Mouse (Mus musculus) limb, embryonic 14.5 days (tissue): ENCODE data around the gene Ly6g6c. TPM values are rescaled to one million over a fixed set of nuclear protein-coding genes. Genes with fewer than 3 reads are reported as not detected.

Experiments used
- ATAC-seq: fragments of 200-750 bp; cut with Nextera tagmentation; 2 replicates; pipeline ENCODE4 v1.8.0; 2017; ENCODE audit warnings: low read depth, moderate number of reproducible peaks, moderate TSS enrichment; ENCODE audit not compliant: low FRiP score
- DNase-seq: peaks from one replicate; pipeline ENCODE4 v3.0.0-alpha.2; 2015; ENCODE audit warnings: low spot score
- H3K27ac ChIP-seq: fragments of 300-500 bp; sonication (generic); replicated peaks from 2 replicates; pipeline ENCODE4 v1.5.1; 2014; ENCODE audit warnings: low read depth, mild to moderate bottlenecking, low read length, moderate library complexity, mixed read lengths
- H3K27me3 ChIP-seq: fragments of 300-500 bp; sonication (generic); 2 replicates; pipeline ENCODE4 v1.6.1; 2014; ENCODE audit warnings: low read length, mixed read lengths; ENCODE audit not compliant: control insufficient read depth, insufficient read depth
- H3K36me3 ChIP-seq: fragments of 300-500 bp; sonication (generic); 2 replicates; pipeline ENCODE4 v1.6.1; 2014; ENCODE audit warnings: mild to moderate bottlenecking, low read length, moderate library complexity, mixed read lengths; ENCODE audit not compliant: control insufficient read depth, insufficient read depth
- H3K4me1 ChIP-seq: fragments of 300-500 bp; sonication (generic); 2 replicates; pipeline ENCODE4 v1.6.1; 2014; ENCODE audit warnings: antibody characterized with exemption, low read length, mixed read lengths; ENCODE audit not compliant: control insufficient read depth, insufficient read depth
- H3K4me2 ChIP-seq: fragments of 300-500 bp; sonication (generic); replicated peaks from 2 replicates; pipeline ENCODE4 v1.6.1; 2014; ENCODE audit warnings: low read depth, mild to moderate bottlenecking, low read length, moderate library complexity; ENCODE audit not compliant: severe bottlenecking
- H3K4me3 ChIP-seq: fragments of 300-500 bp; sonication (generic); replicated peaks from 2 replicates; pipeline ENCODE4 v1.5.1; 2014; ENCODE audit warnings: low read length
- H3K9ac ChIP-seq: fragments of 300-500 bp; sonication (generic); 2 replicates; pipeline ENCODE4 v1.6.1; 2014; ENCODE audit warnings: mild to moderate bottlenecking, low read depth, low read length, moderate library complexity; ENCODE audit not compliant: severe bottlenecking
- H3K9me3 ChIP-seq: fragments of 300-500 bp; sonication (generic); 2 replicates; pipeline ENCODE4 v1.6.1; 2016; ENCODE audit warnings: low read length; ENCODE audit not compliant: control insufficient read depth
- POLR2A ChIP-seq: fragments of 200-500 bp; IDR thresholded peaks from 2 replicates; pipeline ENCODE4 v1.8.0; 2012; ENCODE audit warnings: inconsistent platforms, mild to moderate bottlenecking, moderate library complexity, borderline replicate concordance; ENCODE audit not compliant: insufficient read depth, insufficient read length; ENCODE audit errors: extremely low read depth
- WGBS: fragments of 180-500 bp; shearing (Covaris S2); extraction: QIAGEN DNeasy Blood & Tissue Kit; methylation state at CpG from one replicate; pipeline ENCODE4 v1.1.7; 2014; 5-methylcytosine and 5-hydroxymethylcytosine counted together
- polyA plus RNA-seq, 2 experiments: library from polyadenylated mRNA; depleted of rRNA in 1 of 2; stranded (reverse) in 1 of 2; unstranded in 1 of 2; fragments of >200 nt; fragmentation: Nextera tagmentation in 1 of 2; extraction: Ambion mirVana in 1 of 2; gene quantifications; 2 replicates each; pipeline versions ENCODE4 v1.2.1 to v1.2.3; 2012 to 2014

The Ly6g6c gene
- polyA plus RNA-seq, 2 experiments, result 5.5 to 22.3 TPM

DNA sequence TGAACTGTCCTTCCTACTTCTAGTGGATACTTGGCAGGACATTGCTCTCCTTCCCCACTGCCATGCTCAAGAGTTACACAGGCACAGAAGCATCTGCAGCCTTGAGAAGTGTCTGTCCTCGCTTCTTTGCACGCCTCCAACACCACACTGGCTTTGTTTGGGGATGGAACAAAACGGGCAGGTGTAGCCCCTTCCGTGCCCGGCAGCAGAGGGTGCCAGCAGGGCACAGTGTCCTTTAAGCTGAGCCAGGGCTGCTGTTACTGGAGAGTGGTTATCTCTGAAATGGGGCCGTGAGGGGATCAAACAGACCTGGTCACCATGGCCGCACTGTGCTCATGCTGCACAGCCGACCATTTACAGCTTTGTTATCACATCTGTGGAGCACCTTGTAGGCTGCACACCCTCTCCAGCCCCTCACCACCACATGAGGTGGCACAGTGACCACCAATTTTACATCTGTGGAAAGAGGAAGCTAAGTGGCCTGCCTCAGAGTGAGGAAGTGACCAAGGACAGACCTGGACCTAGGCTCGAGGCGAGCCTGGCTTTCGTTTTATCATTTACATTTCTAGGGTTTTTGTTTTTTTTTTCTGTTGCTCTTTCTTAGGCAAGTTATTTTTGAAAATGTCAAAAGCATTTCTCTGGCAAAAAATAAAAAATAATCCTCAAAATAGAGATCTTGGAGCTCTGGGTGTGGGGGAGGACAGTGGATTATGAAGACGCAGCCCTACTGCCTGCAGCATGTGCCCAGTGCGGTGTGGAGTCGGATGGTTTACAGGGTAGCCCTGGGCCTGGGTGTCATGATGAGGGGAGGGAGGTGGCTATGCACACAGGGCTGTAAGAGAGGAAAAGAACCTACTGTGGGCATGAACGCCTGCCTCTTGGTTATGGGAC, 29.5 kb downstream of the Ly6g6c start:
- TF ChIP-seq POLR2A, result no peak
- H3K4me2 ChIP-seq, result no peak overlapping the region
- no peak for ATAC-seq
- H3K9ac ChIP-seq, result no peak overlapping the region
- peaks cover 9% of the 10 kb centered on the region for H3K4me1 ChIP-seq
- no peak overlapping the region for H3K27ac ChIP-seq
- no peaks in the 10 kb centered on the region for H3K9me3 ChIP-seq
- no peaks in the 10 kb centered on the region for H3K27me3 ChIP-seq
- DNase-seq, result no peak
- H3K36me3 ChIP-seq, result peaks cover 86% of the 10 kb centered on the region
- WGBS, result 89% methylated on average over 15 of the region's 15 CpGs
- no peak overlapping the region for H3K4me3 ChIP-seq

DNA sequence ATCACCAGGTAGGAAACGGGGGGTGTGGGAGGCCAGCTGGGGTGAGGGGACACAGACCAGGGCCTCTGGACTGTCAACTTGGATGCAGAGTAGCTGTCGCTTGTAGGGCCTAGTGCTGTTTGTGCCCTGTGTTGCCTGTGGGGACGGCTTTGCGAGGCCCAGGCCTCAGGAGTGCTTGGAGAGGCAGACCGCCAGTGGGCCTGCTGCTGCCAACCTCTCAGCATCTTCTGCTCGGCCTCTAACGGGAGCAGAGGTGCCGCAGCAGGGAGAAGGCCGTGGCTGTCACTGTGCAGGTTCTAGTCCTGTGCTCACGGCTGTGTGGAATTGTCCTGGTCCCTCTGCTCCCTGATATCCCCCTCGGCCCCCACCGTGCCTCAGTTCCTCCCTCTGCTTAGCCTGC, 31.4 kb downstream of the Ly6g6c start:
- no peak for ATAC-seq
- Histone ChIP-seq H3K9me3 (no peaks in the 10 kb centered on the region), H3K9ac (no peak overlapping the region), H3K27ac (no peak overlapping the region), H3K27me3 (no peaks in the 10 kb centered on the region), H3K4me3 (no peak overlapping the region), H3K4me2 (no peak overlapping the region), H3K4me1 (no peaks in the 10 kb centered on the region), H3K36me3 (peaks cover 95% of the 10 kb centered on the region)
- no peak for DNase-seq
- no peak for TF ChIP-seq POLR2A
- WGBS, result 89% methylated on average over 12 of the region's 12 CpGs

DNA sequence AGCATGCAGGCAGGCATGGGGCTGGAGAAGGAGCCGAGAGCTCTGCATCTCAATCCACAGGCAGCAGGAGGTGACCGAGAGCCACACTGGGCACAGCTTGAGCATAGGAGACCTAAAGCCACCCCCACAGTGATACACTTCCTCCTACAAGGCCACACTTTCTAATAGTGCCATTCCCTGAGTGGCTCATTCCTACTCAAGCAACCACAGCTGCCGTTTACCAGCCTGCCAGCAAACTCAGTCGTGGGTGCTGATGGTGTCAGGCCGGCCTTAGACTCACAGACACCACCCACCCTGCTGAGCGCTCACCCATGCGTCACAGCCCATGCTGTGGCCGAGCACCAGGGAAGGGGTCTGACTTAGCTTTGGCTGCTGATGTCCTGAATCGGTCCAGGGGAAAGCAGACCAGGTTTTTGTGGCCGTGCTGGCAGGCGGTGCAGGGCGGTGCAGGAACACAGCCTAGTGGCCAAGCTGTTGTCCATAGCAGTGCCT, 32.0 kb downstream of the Ly6g6c start:
- Histone ChIP-seq H3K9me3 (no peaks in the 10 kb centered on the region), H3K36me3 (peaks cover 96% of the 10 kb centered on the region), H3K4me1 (no peaks in the 10 kb centered on the region), H3K4me2 (no peak overlapping the region), H3K9ac (no peak overlapping the region), H3K4me3 (no peak overlapping the region), H3K27me3 (no peaks in the 10 kb centered on the region), H3K27ac (no peak overlapping the region)
- no peak for TF ChIP-seq POLR2A
- ATAC-seq (no peak), DNase-seq (no peak)
- WGBS, result 88% methylated on average over 12 of the region's 12 CpGs

DNA sequence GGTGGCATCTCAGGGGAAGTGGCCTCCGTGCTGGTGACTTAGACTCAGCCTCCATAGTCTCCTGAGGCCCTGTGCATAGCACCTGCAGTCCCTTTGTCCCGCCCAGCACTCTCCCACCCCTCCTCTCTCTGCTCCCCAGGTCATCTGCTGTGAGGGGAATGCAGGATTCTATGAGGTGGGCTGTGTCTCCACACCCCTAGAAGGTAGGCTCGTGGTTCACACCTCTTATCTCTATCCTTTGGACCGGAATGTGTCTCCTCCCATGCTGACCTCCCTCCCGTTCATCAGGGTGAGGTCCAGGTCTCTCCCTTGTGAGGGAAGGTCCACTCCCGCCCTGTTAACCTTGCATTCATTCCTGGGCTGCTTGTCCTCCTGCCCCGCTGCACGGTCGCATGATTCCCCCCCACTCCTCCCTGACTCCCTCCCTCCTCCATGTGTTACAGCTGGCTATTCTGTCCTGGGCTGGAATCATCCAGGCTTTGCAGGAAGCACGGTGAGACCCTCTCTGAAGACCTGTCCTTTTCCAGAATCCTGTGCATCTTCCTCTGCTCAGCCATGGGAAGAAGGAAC, 35.1 kb downstream of the Ly6g6c start:
- Histone ChIP-seq H3K36me3 (peaks cover 84% of the 10 kb centered on the region), H3K4me3 (no peak overlapping the region), H3K27ac (no peak overlapping the region), H3K9ac (no peak overlapping the region), H3K4me1 (no peaks in the 10 kb centered on the region), H3K4me2 (no peak overlapping the region), H3K27me3 (no peaks in the 10 kb centered on the region), H3K9me3 (no peaks in the 10 kb centered on the region)
- no peak for TF ChIP-seq POLR2A
- DNase-seq (no peak), ATAC-seq (no peak)
- 77% methylated on average over 10 of the region's 10 CpGs for WGBS

DNA sequence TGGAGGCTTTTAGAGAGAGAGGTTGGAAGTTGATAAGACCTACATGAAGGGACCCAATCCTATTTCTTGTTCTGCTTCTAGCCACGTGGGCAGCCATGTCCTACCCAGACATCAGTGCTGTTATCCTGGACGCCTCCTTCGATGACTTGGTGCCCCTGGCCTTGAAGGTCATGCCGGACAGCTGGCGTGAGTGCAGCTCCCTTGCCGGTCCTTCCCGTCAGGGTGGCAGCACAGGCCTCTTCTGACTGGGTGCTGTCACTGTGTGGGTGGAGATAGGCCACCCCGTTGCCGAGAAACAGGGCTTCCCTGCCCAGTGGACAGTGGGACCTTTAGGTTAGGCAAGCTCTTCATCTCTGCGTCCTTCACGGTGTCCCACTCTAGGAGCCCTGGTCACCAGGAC, 36.0 kb downstream of the Ly6g6c start:
- 88% methylated on average over 11 of the region's 11 CpGs for WGBS
- H3K27ac ChIP-seq, result no peak overlapping the region
- H3K4me1 ChIP-seq, result 0 out of 2 replicates have a peak, but pooled peaks cover 2% of the 10 kb centered on the region
- no peak for ATAC-seq
- H3K27me3 ChIP-seq, result no peaks in the 10 kb centered on the region
- no peak overlapping the region for H3K4me3 ChIP-seq
- no peaks in the 10 kb centered on the region for H3K9me3 ChIP-seq
- H3K4me2 ChIP-seq, result no peak overlapping the region
- no peak for DNase-seq
- H3K36me3 ChIP-seq, result peaks cover 78% of the 10 kb centered on the region
- H3K9ac ChIP-seq, result no peak overlapping the region
- no peak for TF ChIP-seq POLR2A
